Mouse (Mus musculus): ENCODE measurements around the gene Fgf2. TPM values are rescaled to one million over a fixed set of nuclear protein-coding genes. Genes with fewer than 3 reads are reported as not detected.

The Fgf2 gene
- polyA plus RNA-seq, 1 experiment from 2014 or later = 1.1 TPM

DNA sequence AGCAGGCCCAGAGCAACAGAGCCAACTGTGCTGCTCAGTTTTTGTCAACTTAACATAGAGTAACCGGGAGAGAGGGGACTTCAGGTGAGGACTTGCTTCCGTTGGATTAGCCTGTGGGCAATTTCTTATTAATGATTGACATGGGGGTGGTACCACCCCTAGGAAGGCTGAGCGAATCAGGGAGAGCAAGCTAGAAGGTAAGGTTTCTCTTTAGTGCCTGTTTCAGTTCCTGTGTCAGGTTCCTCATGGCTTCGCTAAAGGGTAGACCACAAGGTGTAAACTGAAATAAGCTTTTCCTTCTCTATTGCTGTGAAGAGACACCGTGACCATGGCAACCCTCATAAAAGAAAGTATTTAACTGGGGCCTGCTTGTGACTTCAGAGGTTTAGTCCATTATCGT, 39.2 kb downstream of the Fgf2 start:
- Histone ChIP-seq H3K4me2 (replicated peaks; ENCODE audit: low read depth, low read length) (no peak overlapping the region), H3K9me3 (ENCODE audit: control insufficient read depth, low read length) (no peaks in the 10 kb centered on the region), H3K9ac (ENCODE audit: low read depth, low read length) (no peak overlapping the region), H3K36me3 (ENCODE audit: control insufficient read depth, insufficient read depth, low read length) (no peaks in the 10 kb centered on the region), H3K4me3 (ENCODE audit: low read depth, low read length) (no peak overlapping the region), H3K27me3 (ENCODE audit: control insufficient read depth, insufficient read depth, low read length) (no peaks in the 10 kb centered on the region), H3K4me1 (replicated peaks; ENCODE audit: control insufficient read depth, insufficient read depth, low read length) (no peaks in the 10 kb centered on the region), H3K27ac (ENCODE audit: low read depth, low read length) (no peak overlapping the region)
- ATAC-seq (ENCODE audit: low FRiP score) (no peak), DNase-seq (ENCODE audit: low spot score) (no peak)
- 94% methylated on average over 6 of the region's 6 CpGs for WGBS

GRCm38 (mm10) chr3:37396930-37397608, 48.9 kb downstream of the Fgf2 start:
- no peak overlapping the region for H3K4me2 ChIP-seq (replicated peaks; ENCODE audit: low read depth, low read length)
- no peak for DNase-seq (ENCODE audit: low spot score)
- no peaks in the 10 kb centered on the region for H3K27me3 ChIP-seq (ENCODE audit: control insufficient read depth, insufficient read depth, low read length)
- WGBS = 94% methylated on average over 5 of the region's 5 CpGs
- H3K4me3 ChIP-seq (ENCODE audit: low read depth, low read length) = no peak overlapping the region
- no peaks in the 10 kb centered on the region for H3K36me3 ChIP-seq (ENCODE audit: control insufficient read depth, insufficient read depth, low read length)
- ATAC-seq (ENCODE audit: low FRiP score) = no peak
- no peaks in the 10 kb centered on the region for H3K4me1 ChIP-seq (replicated peaks; ENCODE audit: control insufficient read depth, insufficient read depth, low read length)
- H3K27ac ChIP-seq (ENCODE audit: low read depth, low read length) = no peak overlapping the region
- no peak overlapping the region for H3K9ac ChIP-seq (ENCODE audit: low read depth, low read length)
- no peaks in the 10 kb centered on the region for H3K9me3 ChIP-seq (ENCODE audit: control insufficient read depth, low read length)

DNA sequence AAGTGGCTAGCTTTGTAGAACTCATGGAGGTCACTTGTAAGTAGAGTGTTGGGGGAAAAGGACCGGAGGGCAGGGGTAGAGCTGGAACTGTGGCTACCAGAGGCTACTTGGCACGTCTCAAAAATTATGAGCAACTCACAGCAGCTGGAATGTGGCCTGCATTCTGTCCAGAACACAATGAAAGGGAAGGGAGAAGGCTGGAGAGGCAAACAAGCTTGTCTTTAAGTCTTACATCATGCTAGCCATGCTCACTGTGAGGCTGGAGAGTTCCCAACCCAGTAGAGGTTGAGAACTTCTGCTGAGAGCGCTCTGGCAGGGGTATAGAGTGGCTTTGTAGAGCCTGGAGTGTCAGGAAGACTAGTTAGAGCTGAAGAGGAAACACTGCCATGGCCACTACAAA, 49.5 kb downstream of the Fgf2 start:
- H3K4me1 ChIP-seq (replicated peaks; ENCODE audit: control insufficient read depth, insufficient read depth, low read length) = no peaks in the 10 kb centered on the region
- no peaks in the 10 kb centered on the region for H3K9me3 ChIP-seq (ENCODE audit: control insufficient read depth, low read length)
- no peak overlapping the region for H3K9ac ChIP-seq (ENCODE audit: low read depth, low read length)
- ATAC-seq (ENCODE audit: low FRiP score) (no peak), DNase-seq (ENCODE audit: low spot score) (no peak)
- H3K27me3 ChIP-seq (ENCODE audit: control insufficient read depth, insufficient read depth, low read length) = no peaks in the 10 kb centered on the region
- no peak overlapping the region for H3K4me3 ChIP-seq (ENCODE audit: low read depth, low read length)
- WGBS = 79% methylated on average over 3 of the region's 3 CpGs
- no peak overlapping the region for H3K4me2 ChIP-seq (replicated peaks; ENCODE audit: low read depth, low read length)
- no peak overlapping the region for H3K27ac ChIP-seq (ENCODE audit: low read depth, low read length)
- no peaks in the 10 kb centered on the region for H3K36me3 ChIP-seq (ENCODE audit: control insufficient read depth, insufficient read depth, low read length)

GRCm38 (mm10) chr3:37398661-37399395, 50.7 kb downstream of the Fgf2 start:
- no peaks in the 10 kb centered on the region for H3K36me3 ChIP-seq (ENCODE audit: control insufficient read depth, insufficient read depth, low read length)
- no peaks in the 10 kb centered on the region for H3K27me3 ChIP-seq (ENCODE audit: control insufficient read depth, insufficient read depth, low read length)
- H3K4me2 ChIP-seq (replicated peaks; ENCODE audit: low read depth, low read length) = no peak overlapping the region
- 95% methylated on average over 7 of the region's 7 CpGs for WGBS
- no peak for ATAC-seq (ENCODE audit: low FRiP score)
- no peak overlapping the region for H3K9ac ChIP-seq (ENCODE audit: low read depth, low read length)
- DNase-seq (ENCODE audit: low spot score) = no peak
- H3K4me1 ChIP-seq (replicated peaks; ENCODE audit: control insufficient read depth, insufficient read depth, low read length) = no peaks in the 10 kb centered on the region
- no peaks in the 10 kb centered on the region for H3K9me3 ChIP-seq (ENCODE audit: control insufficient read depth, low read length)
- H3K4me3 ChIP-seq (ENCODE audit: low read depth, low read length) = no peak overlapping the region
- H3K27ac ChIP-seq (ENCODE audit: low read depth, low read length) = no peak overlapping the region

- H3K4me1 ChIP-seq (replicated peaks; ENCODE audit: control insufficient read depth, insufficient read depth, low read length) = no peaks in the 10 kb centered on the region
- 77% methylated on average over 11 of the region's 11 CpGs for WGBS
- no peak overlapping the region for H3K9ac ChIP-seq (ENCODE audit: low read depth, low read length)
- no peak for DNase-seq (ENCODE audit: low spot score)
- ATAC-seq (ENCODE audit: low FRiP score) = no peak
- no peak overlapping the region for H3K4me3 ChIP-seq (ENCODE audit: low read depth, low read length)
- H3K9me3 ChIP-seq (ENCODE audit: control insufficient read depth, low read length) = no peaks in the 10 kb centered on the region
- no peak overlapping the region for H3K27ac ChIP-seq (ENCODE audit: low read depth, low read length)
- no peaks in the 10 kb centered on the region for H3K36me3 ChIP-seq (ENCODE audit: control insufficient read depth, insufficient read depth, low read length)
- H3K27me3 ChIP-seq (ENCODE audit: control insufficient read depth, insufficient read depth, low read length) = no peaks in the 10 kb centered on the region
- no peak overlapping the region for H3K4me2 ChIP-seq (replicated peaks; ENCODE audit: low read depth, low read length)
These were observed 53.8 kb downstream of the Fgf2 start for GRCm38 (mm10) chr3:37401729-37402610.

- DNase-seq (ENCODE audit: low spot score) (no peak), ATAC-seq (ENCODE audit: low FRiP score) (no peak)
- Histone ChIP-seq H3K4me3 (ENCODE audit: low read depth, low read length) (no peak overlapping the region), H3K4me2 (replicated peaks; ENCODE audit: low read depth, low read length) (no peak overlapping the region), H3K36me3 (ENCODE audit: control insufficient read depth, insufficient read depth, low read length) (no peaks in the 10 kb centered on the region), H3K9me3 (ENCODE audit: control insufficient read depth, low read length) (no peaks in the 10 kb centered on the region), H3K4me1 (replicated peaks; ENCODE audit: control insufficient read depth, insufficient read depth, low read length) (no peaks in the 10 kb centered on the region), H3K27ac (ENCODE audit: low read depth, low read length) (no peak overlapping the region), H3K27me3 (ENCODE audit: control insufficient read depth, insufficient read depth, low read length) (no peaks in the 10 kb centered on the region), H3K9ac (ENCODE audit: low read depth, low read length) (no peak overlapping the region)
These were observed 59.5 kb downstream of the Fgf2 start for GRCm38 (mm10) chr3:37407598-37407997.

DNA sequence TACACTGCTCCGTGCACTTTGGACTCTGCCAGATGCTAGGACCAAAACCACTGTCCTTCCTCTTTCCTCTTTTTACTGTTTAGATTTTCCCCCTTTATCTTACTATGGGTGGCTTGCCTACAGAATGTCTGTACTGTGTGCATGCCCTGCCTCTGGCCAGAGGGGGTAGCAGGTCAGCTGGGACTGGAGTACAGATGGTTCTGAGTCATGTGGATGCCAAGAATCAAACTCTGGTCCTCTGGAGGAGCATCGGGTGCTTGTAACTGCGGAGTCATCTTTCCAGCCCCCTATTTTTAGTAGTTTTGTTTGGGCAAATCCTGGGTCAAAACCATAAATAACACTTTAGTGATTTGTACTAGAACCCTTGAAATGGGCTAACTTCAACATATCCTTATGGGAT, 65.3 kb downstream of the Fgf2 start:
- Histone ChIP-seq H3K4me2 (replicated peaks; ENCODE audit: low read depth, low read length) (no peak overlapping the region), H3K27ac (ENCODE audit: low read depth, low read length) (no peak overlapping the region), H3K9me3 (ENCODE audit: control insufficient read depth, low read length) (no peaks in the 10 kb centered on the region), H3K9ac (ENCODE audit: low read depth, low read length) (no peak overlapping the region), H3K36me3 (ENCODE audit: control insufficient read depth, insufficient read depth, low read length) (no peaks in the 10 kb centered on the region), H3K4me1 (replicated peaks; ENCODE audit: control insufficient read depth, insufficient read depth, low read length) (no peaks in the 10 kb centered on the region), H3K4me3 (ENCODE audit: low read depth, low read length) (no peak overlapping the region), H3K27me3 (ENCODE audit: control insufficient read depth, insufficient read depth, low read length) (no peaks in the 10 kb centered on the region)
- no peak for DNase-seq (ENCODE audit: low spot score)
- 94% methylated on average over 3 of the region's 3 CpGs for WGBS
- no peak for ATAC-seq (ENCODE audit: low FRiP score)

GRCm38 (mm10) chr3:37414413-37414960, 66.3 kb downstream of the Fgf2 start:
- 57% methylated on average over 14 of the region's 14 CpGs for whole genome bisulfite sequencing
- Histone ChIP-seq H3K27ac (ENCODE audit: low read depth, low read length) (no peak overlapping the region), H3K36me3 (ENCODE audit: control insufficient read depth, insufficient read depth, low read length) (no peaks in the 10 kb centered on the region), H3K4me1 (replicated peaks; ENCODE audit: control insufficient read depth, insufficient read depth, low read length) (no peaks in the 10 kb centered on the region), H3K27me3 (ENCODE audit: control insufficient read depth, insufficient read depth, low read length) (no peaks in the 10 kb centered on the region), H3K9me3 (ENCODE audit: control insufficient read depth, low read length) (no peaks in the 10 kb centered on the region), H3K4me2 (replicated peaks; ENCODE audit: low read depth, low read length) (no peak overlapping the region), H3K9ac (ENCODE audit: low read depth, low read length) (no peak overlapping the region), H3K4me3 (ENCODE audit: low read depth, low read length) (no peak overlapping the region)
- no peak for ATAC-seq (ENCODE audit: low FRiP score)
- peak; percentile 86 for DNase-seq (ENCODE audit: low spot score)

Measured in hindbrain, embryonic 11.5 days (tissue).